Mouse (Mus musculus) cortical plate, adult 2 months (tissue): Measurements from ENCODE around the gene Ralgapa1.

Source experiments
- CTCF ChIP-seq: fragments of 200-500 bp; IDR thresholded peaks from 2 replicates; pipeline ENCODE4 v1.5.1; 2011; ENCODE audit warnings: mild to moderate bottlenecking, control low read depth, low read length; ENCODE audit not compliant: insufficient read depth; ENCODE audit errors: extremely low read depth
- POLR2A ChIP-seq: fragments of 200-500 bp; IDR thresholded peaks from 2 replicates; pipeline ENCODE4 v1.6.1; 2011; ENCODE audit warnings: mild to moderate bottlenecking, low read length, control low read depth; ENCODE audit not compliant: insufficient read depth; ENCODE audit errors: extremely low read depth

DNA sequence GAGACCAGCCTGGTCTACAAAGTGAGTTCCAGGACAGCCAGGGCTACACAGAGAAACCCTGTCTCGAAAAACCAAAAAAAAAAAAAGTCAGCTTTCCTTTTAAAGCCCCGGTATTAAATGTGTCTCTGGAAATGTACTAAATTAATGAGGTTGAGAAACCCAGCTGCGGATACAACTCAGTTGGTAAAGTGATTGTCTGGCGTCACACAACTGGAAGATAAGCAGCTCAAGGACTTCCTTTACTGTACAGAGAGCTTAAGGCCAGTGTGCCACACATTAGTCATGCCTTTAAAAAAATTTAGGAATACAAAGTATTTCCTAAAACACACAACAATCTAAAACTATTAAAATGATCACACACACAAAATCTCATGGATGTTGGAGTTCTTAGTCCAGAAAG, 22.2 kb downstream of the Ralgapa1 start:
- no peak for TF ChIP-seq POLR2A
- no peak for TF ChIP-seq CTCF
